Mouse (Mus musculus): ENCODE data around the gene Kat2b.
"Not testable (repeated sequence)": the region's sequence is repeated elsewhere in the genome, so short reads cannot be mapped to it uniquely, and the experiment has no call there.

The Kat2b gene

GRCm38 (mm10) chr17:53561458-53562029, 5.1 kb upstream of the Kat2b start:
- H3K36me3 ChIP-seq (ENCODE audit: control insufficient read depth, insufficient read depth, low read length, poor library complexity, severe bottlenecking): no peaks in the 10 kb centered on the region
- H3K27me3 ChIP-seq (ENCODE audit: control insufficient read depth, insufficient read depth, low read length, poor library complexity, severe bottlenecking): no peaks in the 10 kb centered on the region
- DNase-seq (ENCODE audit: low read depth, low spot score): no peak

DNA sequence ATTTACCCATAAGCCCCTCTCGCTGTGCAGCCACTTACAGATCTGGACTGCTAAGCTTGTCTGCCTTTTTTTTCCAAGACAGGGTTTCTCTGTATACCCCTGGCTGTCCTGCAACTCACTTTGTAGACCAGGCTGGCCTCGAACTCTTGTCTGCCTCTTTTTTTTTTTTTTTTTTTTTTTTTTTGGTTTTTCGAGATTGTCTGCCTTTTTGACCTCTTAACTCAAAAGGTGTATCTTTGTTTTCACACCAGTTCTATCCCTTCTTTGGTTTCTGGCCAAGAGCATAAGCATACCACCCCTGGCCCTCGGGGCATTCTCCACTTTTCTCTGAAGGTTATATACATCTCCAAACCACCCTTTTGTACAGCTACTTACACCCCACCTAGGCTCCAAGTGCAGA, 1.8 kb upstream of the Kat2b start:
- Histone ChIP-seq H3K36me3 (ENCODE audit: control insufficient read depth, insufficient read depth, low read length, poor library complexity, severe bottlenecking) (no peaks in the 10 kb centered on the region), H3K27me3 (ENCODE audit: control insufficient read depth, insufficient read depth, low read length, poor library complexity, severe bottlenecking) (no peaks in the 10 kb centered on the region)
- DNase-seq (ENCODE audit: low read depth, low spot score): no peak

- Histone ChIP-seq H3K27me3 (ENCODE audit: control insufficient read depth, insufficient read depth, low read length, poor library complexity, severe bottlenecking) (no peaks in the 10 kb centered on the region), H3K36me3 (ENCODE audit: control insufficient read depth, insufficient read depth, low read length, poor library complexity, severe bottlenecking) (no peaks in the 10 kb centered on the region)
- DNase-seq (ENCODE audit: low read depth, low spot score): peak; percentile 78
These were observed 271 bp downstream of the Kat2b start for GRCm38 (mm10) chr17:53566919-53567345.

GRCm38 (mm10) chr17:53567346-53568101, 863 bp downstream of the Kat2b start:
- Histone ChIP-seq H3K36me3 (ENCODE audit: control insufficient read depth, insufficient read depth, low read length, poor library complexity, severe bottlenecking) (no peaks in the 10 kb centered on the region), H3K27me3 (ENCODE audit: control insufficient read depth, insufficient read depth, low read length, poor library complexity, severe bottlenecking) (no peaks in the 10 kb centered on the region)
- DNase-seq (ENCODE audit: low read depth, low spot score): peak; percentile 45

GRCm38 (mm10) chr17:53568118-53568517, 1.5 kb downstream of the Kat2b start:
- Histone ChIP-seq H3K36me3 (ENCODE audit: control insufficient read depth, insufficient read depth, low read length, poor library complexity, severe bottlenecking) (no peaks in the 10 kb centered on the region), H3K27me3 (ENCODE audit: control insufficient read depth, insufficient read depth, low read length, poor library complexity, severe bottlenecking) (no peaks in the 10 kb centered on the region)
- DNase-seq (ENCODE audit: low read depth, low spot score): peak; percentile 82

- H3K27me3 ChIP-seq (ENCODE audit: control insufficient read depth, insufficient read depth, low read length, poor library complexity, severe bottlenecking): no peaks in the 10 kb centered on the region
- no peaks in the 10 kb centered on the region for H3K36me3 ChIP-seq (ENCODE audit: control insufficient read depth, insufficient read depth, low read length, poor library complexity, severe bottlenecking)
- DNase-seq (ENCODE audit: low read depth, low spot score): peak; percentile 7
These were observed 2.2 kb downstream of the Kat2b start for GRCm38 (mm10) chr17:53568734-53569386.

GRCm38 (mm10) chr17:53569829-53570228, 3.2 kb downstream of the Kat2b start:
- no peaks in the 10 kb centered on the region for H3K27me3 ChIP-seq (ENCODE audit: control insufficient read depth, insufficient read depth, low read length, poor library complexity, severe bottlenecking)
- DNase-seq (ENCODE audit: low read depth, low spot score): peak; percentile 77
- no peaks in the 10 kb centered on the region for H3K36me3 ChIP-seq (ENCODE audit: control insufficient read depth, insufficient read depth, low read length, poor library complexity, severe bottlenecking)

DNA sequence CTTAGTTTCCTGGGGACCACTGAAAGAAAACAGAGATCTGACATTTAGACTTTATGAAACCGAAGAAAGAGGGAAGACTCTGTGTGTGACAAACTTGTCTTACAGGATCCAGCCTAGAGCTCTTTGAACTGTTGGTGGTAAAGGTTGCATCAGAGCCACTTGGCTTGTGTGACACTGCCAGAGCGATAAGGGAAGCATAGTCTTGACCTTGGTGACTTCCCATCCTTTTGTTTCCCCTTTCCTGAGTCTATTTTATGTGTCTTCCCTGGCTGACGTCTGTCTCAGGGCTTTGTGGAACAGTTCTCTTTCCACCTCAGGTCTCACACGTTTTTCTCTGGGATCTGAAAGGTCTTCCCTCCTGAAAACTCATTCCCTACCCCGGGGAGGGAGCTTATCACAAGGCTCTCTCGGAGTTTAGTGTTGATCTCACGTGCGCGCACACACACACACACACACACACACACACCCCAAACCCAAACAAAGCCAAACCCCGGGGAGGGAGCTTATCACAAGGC, 3.8 kb downstream of the Kat2b start:
- H3K36me3 ChIP-seq (ENCODE audit: control insufficient read depth, insufficient read depth, low read length, poor library complexity, severe bottlenecking): no peaks in the 10 kb centered on the region
- no peaks in the 10 kb centered on the region for H3K27me3 ChIP-seq (ENCODE audit: control insufficient read depth, insufficient read depth, low read length, poor library complexity, severe bottlenecking)
- peak; percentile 22 for DNase-seq (ENCODE audit: low read depth, low spot score)

DNA sequence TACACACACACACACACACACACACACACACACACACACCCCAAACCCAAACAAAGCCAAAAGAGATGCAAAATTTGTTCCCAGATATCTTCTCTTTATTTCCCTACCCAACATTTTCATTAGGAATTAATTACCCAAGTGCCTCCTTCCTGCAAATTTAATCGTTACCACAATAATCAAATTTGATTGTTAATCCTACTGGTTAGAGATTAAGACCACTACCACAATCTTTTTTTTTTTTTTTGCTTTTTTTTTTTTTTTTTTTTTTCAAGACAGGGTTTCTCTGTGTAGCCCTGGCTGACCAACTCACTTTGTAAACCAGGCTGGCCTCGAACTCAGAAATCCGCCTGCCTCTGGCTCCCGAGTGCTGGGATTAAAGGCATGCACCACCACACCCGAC, 4.3 kb downstream of the Kat2b start:
- H3K27me3 ChIP-seq (ENCODE audit: control insufficient read depth, insufficient read depth, low read length, poor library complexity, severe bottlenecking); DNase-seq (ENCODE audit: low read depth, low spot score); H3K36me3 ChIP-seq (ENCODE audit: control insufficient read depth, insufficient read depth, low read length, poor library complexity, severe bottlenecking): not testable (repeated sequence)

- no peaks in the 10 kb centered on the region for H3K36me3 ChIP-seq (ENCODE audit: control insufficient read depth, insufficient read depth, low read length, poor library complexity, severe bottlenecking)
- DNase-seq (ENCODE audit: low read depth, low spot score): no peak
- H3K27me3 ChIP-seq (ENCODE audit: control insufficient read depth, insufficient read depth, low read length, poor library complexity, severe bottlenecking): no peaks in the 10 kb centered on the region
These were observed 6.4 kb downstream of the Kat2b start for GRCm38 (mm10) chr17:53573019-53573556.

DNA sequence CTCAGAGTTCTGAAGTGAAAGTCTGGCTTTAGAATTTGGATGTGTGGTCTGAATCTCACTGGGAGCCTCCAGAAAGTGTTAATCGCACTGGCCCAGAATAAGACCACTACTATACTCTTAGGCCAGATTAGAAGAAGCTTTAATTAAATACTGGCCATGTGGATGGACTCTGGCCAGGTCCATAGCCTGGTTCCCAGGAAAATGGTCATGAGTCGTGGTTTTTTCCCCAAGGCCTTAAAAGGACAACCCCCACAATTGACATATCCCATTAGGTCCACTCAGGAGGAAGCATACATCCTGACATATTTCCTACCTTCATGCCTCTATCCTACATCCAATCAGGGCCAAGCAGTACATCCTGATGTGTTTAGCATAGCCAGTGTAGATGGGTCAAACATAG, 10.5 kb downstream of the Kat2b start:
- Histone ChIP-seq H3K36me3 (ENCODE audit: control insufficient read depth, insufficient read depth, low read length, poor library complexity, severe bottlenecking) (no peaks in the 10 kb centered on the region), H3K27me3 (ENCODE audit: control insufficient read depth, insufficient read depth, low read length, poor library complexity, severe bottlenecking) (no peaks in the 10 kb centered on the region)
- DNase-seq (ENCODE audit: low read depth, low spot score): no peak

- DNase-seq (ENCODE audit: low read depth, low spot score): peak; percentile 39
- no peaks in the 10 kb centered on the region for H3K36me3 ChIP-seq (ENCODE audit: control insufficient read depth, insufficient read depth, low read length, poor library complexity, severe bottlenecking)
- H3K27me3 ChIP-seq (ENCODE audit: control insufficient read depth, insufficient read depth, low read length, poor library complexity, severe bottlenecking): no peaks in the 10 kb centered on the region
These were observed 11.1 kb downstream of the Kat2b start for GRCm38 (mm10) chr17:53577754-53578153.

DNA sequence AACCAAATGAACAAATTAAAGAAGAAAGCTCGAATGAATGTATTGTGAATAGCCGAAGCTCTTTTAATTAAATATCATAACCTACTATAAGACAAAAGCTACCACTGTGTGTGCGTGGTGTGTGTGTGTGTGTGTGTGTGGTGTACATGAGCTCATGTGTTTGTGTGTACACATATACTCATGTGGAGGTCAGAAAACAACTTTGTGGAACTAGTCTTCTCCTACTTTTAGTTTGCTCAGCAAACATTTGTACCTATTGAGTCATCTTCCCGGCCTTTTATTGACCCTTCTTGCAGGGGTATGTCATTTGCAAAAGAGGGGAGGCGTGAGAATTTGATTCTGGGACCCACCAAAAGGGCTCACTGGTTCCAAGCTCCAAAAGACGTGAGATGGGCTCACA, 11.6 kb downstream of the Kat2b start:
- no peaks in the 10 kb centered on the region for H3K27me3 ChIP-seq (ENCODE audit: control insufficient read depth, insufficient read depth, low read length, poor library complexity, severe bottlenecking)
- no peaks in the 10 kb centered on the region for H3K36me3 ChIP-seq (ENCODE audit: control insufficient read depth, insufficient read depth, low read length, poor library complexity, severe bottlenecking)
- no peak for DNase-seq (ENCODE audit: low read depth, low spot score)

DNA sequence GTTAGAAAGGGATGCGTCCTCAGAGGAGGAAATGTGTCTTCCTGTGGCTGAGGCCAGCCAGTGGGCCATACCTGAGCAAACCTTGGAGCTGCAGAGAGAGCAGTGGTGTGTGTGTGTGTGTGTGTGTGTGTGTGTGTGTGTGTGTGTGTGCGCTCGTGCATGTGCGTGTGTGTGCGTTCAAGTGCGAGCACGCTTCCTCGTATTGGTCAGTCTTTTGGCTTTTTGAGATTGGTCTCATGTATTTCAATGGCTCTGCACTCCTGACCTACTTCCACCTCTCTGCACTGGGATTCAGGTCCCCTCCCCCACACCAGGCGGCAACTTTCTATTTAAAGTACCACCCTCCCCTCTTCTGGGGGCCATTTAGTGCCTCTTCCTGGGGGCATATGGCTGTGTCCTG, 12.1 kb downstream of the Kat2b start:
- peak; percentile 56 for DNase-seq (ENCODE audit: low read depth, low spot score)
- H3K36me3 ChIP-seq (ENCODE audit: control insufficient read depth, insufficient read depth, low read length, poor library complexity, severe bottlenecking): no peaks in the 10 kb centered on the region

DNA sequence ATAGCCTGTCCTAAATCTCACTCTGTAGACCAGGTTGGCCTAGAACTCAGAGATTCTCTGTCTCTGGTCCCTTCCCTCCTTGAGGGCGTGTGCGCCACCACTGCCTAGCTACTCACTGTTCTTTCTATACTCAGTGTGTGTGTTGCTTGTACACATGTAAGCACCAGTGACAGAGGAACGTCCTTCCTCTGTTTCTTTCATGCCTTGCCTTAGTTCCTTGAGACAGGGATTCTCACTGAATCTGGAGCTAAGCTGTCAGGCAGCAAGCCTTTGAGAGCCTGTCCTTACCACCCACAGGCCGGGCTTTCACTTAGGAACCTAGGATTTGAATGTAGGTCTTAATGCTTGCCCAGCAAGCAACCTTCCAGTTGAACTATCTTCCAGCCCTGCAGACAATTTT, 13.0 kb downstream of the Kat2b start:
- no peaks in the 10 kb centered on the region for H3K27me3 ChIP-seq (ENCODE audit: control insufficient read depth, insufficient read depth, low read length, poor library complexity, severe bottlenecking)
- H3K36me3 ChIP-seq (ENCODE audit: control insufficient read depth, insufficient read depth, low read length, poor library complexity, severe bottlenecking): no peaks in the 10 kb centered on the region
- no peak for DNase-seq (ENCODE audit: low read depth, low spot score)

More for the DNA sequence above, 12.1 kb downstream of the Kat2b start:
- H3K27me3 ChIP-seq (ENCODE audit: control insufficient read depth, insufficient read depth, low read length, poor library complexity, severe bottlenecking): no peaks in the 10 kb centered on the region

All from splenic B cell, adult 2 months (primary cell).